Mouse (Mus musculus) C2C12 (cell line): ENCODE measurements around the gene Rbm20.

ENCODE experiments used
- CTCF ChIP-seq: IDR thresholded peaks from one replicate; pipeline ENCODE4 v1.5.1; 2011; ENCODE audit not compliant: control insufficient read depth, insufficient read depth, insufficient read length
- USF1 ChIP-seq: IDR thresholded peaks from one replicate; pipeline ENCODE4 v1.6.1; 2011; ENCODE audit warnings: low read depth, mild to moderate bottlenecking, control low read depth, moderate library complexity

DNA sequence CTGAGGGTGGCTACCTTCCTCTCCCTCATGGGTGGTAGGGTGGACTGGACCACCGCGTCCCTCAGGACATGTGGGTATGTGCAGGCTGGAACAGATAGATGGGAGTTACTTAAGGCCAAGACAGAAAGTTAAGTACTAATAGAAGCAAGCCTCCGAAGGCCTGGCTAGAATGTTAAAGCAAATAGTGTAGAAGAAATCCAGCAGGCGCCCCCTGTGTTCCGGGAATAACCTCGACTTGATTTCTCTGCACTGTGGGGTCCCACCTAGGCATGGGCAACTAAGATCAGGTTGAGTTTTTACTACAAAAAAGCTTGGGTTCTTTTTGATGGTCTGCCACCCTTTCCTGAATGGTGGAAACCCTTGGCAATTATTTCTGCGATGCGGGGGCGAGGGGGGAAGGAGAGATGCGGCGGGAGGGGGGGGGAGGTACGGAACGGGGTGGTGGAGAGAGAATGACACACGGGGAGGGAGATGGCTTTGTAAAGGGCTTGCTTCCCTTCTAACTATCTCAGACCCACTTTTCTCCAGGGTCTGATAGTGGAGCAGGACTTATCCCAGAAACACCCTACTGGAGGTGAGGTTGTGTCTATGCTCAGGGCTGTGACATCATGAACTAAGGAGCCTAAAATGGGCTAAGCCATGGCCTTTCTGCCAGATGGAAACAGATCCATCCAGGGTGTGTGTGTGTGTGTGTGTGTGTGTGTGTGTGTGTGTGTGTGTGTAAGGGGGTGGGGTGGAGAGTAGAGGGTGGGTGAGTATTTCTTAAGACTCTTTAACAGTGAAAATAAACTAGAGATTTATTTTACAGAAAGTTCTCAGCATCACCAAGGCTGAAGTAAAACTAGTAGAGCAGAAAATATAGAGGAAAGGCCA is 175.0 kb downstream of the Rbm20 start:
- TF ChIP-seq CTCF (no peak), USF1 (no peak)
